Mouse (Mus musculus) brain, embryonic 18.5 days (tissue): Measurements from ENCODE around the gene Rabgef1.
"Not testable (repeated sequence)": the region's sequence is repeated elsewhere in the genome, so short reads cannot be mapped to it uniquely, and the experiment has no call there.

Experiments used
- DNase-seq: peaks from one replicate; pipeline ENCODE4 v3.0.0-alpha.2; 2012; ENCODE audit warnings: low read depth, low spot score

Rabgef1 gene

GRCm38 (mm10) chr5:130216781-130217180, 45.2 kb downstream of the Rabgef1 start, which contains the start of gene Tmem248:
Tmem248 (plus strand) TSS chr5:130217081.
- DNase-seq, result no peak

DNA sequence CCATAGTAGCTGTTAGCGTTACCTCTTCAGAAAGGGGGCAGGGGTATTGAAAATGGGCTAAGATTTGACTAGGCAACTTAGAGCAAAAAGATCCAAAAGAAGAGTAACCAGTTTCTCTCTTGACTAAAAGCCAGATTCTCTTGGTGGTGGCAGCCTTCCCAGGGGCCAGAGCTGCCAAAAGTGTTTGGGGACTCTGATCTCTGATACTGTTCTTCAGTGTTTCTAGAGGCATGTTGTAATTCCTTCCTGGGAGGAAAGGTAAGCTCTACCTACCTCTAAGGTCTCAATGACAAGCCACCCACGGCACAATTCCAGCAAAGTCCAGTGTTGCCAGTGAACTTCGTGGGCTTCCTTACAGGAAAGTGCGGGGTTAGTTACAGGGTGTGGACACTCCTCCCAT, 45.8 kb downstream of the Rabgef1 start:
- no peak for DNase-seq

DNA sequence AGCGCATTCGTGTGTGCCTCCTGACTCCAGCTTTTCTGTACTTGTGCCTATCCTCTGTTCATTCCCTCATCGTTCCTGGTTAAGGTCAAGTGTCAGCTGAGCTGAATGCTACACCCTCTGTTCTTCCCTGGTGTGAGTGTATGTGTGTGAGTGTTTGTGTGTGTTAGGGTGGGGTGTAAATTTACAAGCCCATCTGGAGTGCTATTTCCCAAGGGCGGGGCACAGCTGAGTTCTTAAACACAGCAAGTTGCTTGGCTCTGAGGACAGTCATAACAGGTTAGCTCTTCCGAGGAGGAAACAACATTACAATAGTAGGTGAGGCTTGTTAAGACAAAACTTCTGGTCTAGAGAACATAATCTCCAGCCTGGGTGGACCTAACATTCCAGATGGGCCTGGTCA, 46.7 kb downstream of the Rabgef1 start:
- DNase-seq, result no peak

DNA sequence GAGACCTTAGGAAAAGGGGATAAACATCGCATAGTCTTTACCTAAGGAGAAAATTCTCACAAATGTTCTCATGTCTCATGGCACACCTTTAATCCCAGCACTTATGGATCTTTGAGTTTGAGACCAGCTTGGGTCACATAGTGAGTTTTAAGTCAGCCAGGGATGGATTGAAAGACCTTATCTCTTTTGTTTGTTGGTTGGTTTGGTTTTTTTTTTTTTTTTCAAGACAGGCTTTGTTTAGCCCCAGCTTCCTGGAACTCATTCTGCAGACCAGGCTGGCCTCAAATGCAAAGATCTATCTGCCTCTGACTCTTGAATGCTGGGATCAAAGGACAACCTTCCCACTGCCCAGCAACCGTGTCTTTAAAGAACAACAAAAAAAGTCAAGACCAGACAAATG, 49.7 kb downstream of the Rabgef1 start:
- DNase-seq, result no peak

GRCm38 (mm10) chr5:130221760-130222145, 50.2 kb downstream of the Rabgef1 start:
- no peak for DNase-seq

GRCm38 (mm10) chr5:130222146-130223004, 50.8 kb downstream of the Rabgef1 start:
- peak; percentile 75 for DNase-seq

DNA sequence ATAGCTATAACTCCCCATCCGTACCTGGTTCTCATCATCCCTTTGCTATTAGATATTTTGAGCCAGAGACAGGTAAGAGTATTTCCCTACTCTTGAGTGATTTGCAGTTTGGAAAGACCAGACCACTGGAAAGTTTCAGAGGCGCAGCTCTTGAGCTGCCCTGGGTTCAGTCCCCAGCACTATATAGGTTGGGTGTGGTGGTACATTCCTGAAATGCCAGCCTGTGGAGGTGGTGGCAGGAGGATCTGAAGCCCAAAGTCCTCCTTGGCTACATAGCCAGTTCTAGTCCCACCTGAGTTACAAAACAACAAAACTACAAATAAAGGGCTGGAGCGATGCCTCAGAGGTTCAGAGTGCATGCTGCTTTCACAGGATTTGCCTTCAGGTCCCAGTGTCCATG, 55.2 kb downstream of the Rabgef1 start:
- no peak for DNase-seq

DNA sequence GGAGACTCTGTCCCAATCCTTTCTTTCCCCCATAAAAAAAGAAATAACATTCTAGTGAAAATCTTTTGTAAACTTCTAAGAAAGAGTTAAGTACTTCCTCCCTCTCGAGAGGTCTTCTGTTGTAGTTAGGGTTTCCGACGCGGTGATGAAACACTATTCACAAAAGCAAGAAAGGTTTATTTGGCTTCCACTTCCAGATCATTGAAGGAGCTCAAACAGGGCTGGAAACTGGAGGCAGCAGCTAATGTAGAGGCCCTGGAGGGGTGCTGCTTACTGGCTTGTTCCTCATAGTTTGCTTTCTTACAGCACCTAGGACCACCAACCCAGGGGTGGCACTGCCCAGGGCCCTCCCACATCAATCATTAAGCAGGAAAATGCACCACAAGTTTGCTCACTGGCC, 56.5 kb downstream of the Rabgef1 start:
- no peak for DNase-seq

GRCm38 (mm10) chr5:130236302-130236701, 64.7 kb downstream of the Rabgef1 start:
- DNase-seq, result no peak

- no peak for DNase-seq
These were observed 67.6 kb downstream of the Rabgef1 start for GRCm38 (mm10) chr5:130239236-130239635.

GRCm38 (mm10) chr5:130239856-130240255, 68.3 kb downstream of the Rabgef1 start:
- no peak for DNase-seq

DNA sequence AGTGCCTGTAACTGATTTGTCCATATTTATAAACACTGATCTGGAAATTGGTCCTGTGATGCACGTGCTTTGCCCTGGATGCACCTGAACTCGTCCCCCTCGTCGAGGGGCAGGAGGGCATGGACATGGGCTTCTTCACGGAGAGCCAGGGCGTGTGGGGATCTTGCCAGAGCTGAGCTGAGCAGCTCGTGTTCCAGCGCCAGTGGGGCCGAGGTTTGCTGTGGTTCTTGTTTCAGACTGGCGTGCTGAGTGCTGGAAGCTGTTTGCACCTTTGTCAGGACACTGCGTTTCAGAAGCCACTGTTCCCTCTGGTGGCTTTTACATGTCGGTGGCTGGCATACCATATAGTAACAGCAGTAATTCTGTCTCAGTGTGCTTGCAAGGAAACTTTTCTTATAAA, 69.8 kb downstream of the Rabgef1 start:
- DNase-seq, result no peak

DNA sequence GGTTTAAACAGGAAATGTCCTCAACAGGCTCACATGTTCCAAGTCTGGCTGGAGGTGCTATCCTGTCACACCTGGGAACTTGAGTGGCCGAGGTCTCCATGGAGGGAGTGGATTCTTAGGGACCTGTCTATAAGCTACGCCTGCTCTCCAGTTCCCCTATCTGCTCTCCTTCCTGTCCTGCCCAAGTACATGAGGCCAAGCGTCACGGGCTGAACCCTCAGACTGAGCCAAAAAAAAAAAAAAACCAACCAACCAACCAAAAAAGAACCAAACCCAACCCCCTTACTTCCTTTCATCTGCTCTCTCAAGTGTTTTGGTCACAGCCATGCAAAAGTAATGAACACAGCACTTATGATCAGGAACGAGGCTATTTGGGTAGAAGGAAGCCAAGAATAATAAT, 76.2 kb downstream of the Rabgef1 start:
- DNase-seq, result no peak

GRCm38 (mm10) chr5:130254164-130255016, 82.8 kb downstream of the Rabgef1 start:
- DNase-seq, result no peak

DNA sequence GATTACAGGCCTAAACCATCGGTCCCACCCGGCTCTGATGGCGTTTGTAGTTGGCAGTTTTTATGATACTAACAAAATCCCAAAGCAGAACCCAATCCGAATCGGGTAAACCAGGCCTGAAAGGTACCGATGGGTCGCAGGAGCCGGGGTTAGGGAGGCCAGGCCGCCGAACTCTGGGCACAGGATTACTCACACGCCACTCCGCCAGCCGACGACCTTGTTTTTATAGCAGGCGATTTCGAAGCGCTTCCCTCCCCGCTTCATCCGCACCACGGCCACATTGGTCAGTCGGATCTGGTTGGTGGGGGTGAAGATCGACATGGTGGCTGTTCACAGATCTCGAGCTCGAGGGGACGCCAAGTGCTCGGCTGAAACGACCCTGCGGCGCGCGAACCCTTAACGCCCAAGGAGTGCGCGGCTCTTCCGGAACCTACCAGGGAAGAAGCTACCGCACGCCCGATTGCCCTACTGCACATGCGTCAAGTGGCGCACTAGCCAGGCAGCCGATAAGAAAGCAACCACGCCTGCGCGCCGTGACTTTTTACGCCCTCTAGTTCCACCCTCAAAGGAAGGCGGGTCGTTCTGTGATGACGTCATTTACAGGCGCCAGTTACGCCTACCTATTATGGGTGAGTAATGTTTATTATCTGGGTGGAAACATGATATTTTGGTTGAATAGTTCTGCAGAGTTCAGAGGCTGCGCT, 83.6 kb downstream of the Rabgef1 start, which contains the start of the genes Sbds and Tyw1:
Sbds (minus strand) TSS at position 514 of the 704 bp plus-strand sequence.
Tyw1 (plus strand) TSS at position 603 of the 704 bp plus-strand sequence.
- peak; percentile 96 for DNase-seq

DNA sequence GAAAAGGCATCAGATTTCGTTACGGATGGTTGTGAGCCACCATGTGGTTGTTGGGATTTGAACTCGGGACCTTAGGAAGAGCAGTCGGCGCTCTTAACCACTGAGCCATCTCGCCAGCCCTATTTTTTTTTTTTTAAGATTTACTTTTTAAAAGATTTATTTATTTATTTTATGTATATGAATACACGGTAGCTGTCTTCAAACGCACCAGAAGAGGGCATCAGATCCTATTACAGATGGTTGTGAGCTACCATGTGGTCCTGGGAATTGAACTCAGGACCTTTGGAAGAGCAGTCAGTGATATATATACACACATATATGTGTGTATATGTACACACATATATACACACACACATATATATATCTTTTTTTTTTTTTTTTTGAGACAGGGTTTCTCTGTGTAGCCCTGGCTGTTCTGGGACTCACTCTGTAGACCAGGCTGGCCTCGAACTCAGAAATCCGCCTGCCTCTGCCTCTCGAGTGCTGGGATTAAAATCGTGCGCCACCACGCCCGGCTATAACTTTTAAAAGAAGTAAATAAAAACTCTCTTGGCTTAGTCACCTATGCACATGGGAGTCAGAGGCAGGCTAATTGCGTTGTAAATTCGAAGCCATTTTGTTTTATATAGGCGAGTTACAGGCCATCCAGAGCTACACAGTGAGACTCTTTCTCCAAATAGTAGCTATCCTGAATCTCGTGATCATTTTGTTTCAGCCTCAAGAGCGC, 84.4 kb downstream of the Rabgef1 start:
- DNase-seq, result not testable (repeated sequence)

DNA sequence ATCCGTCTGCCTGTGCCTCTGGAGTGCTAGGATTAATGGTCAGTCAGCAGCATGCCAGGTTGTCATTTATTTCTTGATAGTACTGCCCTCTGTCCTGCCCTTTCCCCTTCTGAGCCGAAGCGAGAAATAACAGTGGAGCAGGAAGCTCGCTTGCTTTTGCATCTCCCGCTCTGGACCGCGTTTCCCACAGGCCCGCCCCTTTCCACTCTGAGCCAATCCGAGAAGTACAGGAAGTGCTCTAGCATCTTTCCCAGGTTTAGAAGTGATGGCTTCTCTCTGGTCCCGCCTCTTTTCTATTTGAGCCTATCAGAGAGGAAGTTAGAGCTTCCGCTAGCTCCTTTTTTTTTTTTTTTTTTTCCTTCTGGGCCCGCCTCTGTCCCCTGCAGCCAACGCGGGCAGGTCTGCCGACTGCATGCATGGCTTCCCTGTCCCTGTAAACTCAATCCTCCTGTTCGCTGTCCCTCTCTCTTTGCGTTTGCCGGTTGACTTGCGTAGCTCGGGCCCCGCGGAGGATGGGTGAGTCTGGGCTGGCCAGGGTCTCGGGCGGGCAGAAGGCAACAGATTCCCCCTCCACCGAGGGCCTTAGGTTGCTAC, 85.2 kb downstream of the Rabgef1 start:
- peak; percentile 96 for DNase-seq

DNA sequence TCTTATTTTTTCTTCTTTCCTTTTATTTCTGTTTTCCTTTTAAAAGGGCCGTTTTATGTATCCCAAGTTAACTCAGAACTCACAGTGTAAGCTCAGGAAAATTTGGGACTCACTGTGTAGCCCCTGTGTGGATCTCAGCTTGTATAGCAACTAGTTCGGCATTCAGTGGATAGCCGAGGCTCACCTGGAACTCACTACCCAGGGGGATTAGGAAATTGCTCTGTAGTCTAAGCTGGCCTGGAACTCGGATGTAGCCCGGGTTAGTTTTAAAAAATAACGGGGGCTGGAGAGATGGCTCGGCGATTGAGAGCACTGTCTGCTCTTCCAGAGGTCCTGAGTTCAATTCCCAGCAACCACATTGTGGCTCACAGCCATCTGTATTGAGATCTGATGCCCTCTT, 85.7 kb downstream of the Rabgef1 start:
- DNase-seq, result no peak

GRCm38 (mm10) chr5:130263454-130263853, 91.9 kb downstream of the Rabgef1 start:
- DNase-seq, result no peak
